In the genomic region with DNA sequence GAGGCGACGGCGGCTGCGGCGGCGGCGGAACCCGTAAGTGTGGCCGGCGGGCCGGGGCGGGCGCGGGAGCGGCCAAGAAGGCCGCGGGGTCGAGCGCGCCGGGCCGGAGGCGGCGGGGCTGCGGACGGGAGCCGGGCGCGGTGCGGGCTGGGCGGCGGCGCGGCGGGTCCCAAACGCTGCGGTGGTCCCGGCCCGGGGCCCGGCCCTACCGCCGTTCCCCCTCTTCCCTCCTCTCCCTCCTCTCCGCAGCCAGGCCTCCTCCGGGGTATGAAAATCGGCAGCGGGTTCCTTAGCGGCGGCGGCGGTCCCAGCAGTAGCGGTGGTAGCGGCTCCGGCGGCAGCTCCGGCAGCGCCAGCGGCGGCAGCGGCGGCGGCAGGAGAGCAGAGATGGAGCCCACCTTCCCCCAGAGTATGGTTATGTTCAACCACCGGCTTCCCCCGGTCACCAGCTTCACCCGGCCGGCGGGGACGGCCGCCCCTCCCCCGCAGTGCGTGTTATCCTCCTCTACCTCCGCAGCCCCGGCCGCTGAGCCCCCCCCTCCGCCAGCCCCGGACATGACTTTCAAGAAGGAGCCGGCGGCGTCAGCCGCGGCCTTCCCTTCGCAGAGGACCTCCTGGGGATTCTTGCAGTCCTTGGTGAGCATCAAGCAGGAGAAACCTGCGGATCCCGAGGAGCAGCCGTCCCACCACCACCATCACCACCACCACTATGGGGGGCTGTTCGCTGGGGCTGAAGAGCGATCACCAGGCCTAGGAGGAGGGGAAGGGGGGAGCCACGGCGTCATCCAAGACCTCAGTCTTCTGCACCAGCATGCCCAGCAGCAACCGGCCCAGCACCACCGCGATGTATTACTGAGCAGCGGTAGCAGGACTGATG, we compare ENCODE assay signal across 8 mouse cellular contexts. TPM values are rescaled to one million over a fixed set of nuclear protein-coding genes. Genes with fewer than 3 reads are reported as not detected.
A peak's percentile ranks its signal among the peaks of the same experiment; 100 is the strongest.
DNase-seq lines count a peak whose midpoint lies in the region; ATAC-seq and TF ChIP-seq lines count a peak whose summit lies in the region.

No protein-coding gene starts in this region.

- ATAC-seq in embryonic facial prominence, embryonic 13.5 days (ENCODE audit: insufficient number of reproducible peaks, insufficient read depth, low FRiP score, low TSS enrichment, low read depth) = peak; percentile 62
- peak; percentile 75 for ATAC-seq in midbrain, embryonic 16.5 days
- ATAC-seq in stomach, embryonic 16.5 days (ENCODE audit: insufficient read depth, low FRiP score) = peak; percentile 51

- no peak for TF ChIP-seq CTCF in heart, adult 2 months (IDR thresholded peaks at IDR 0.05)

- peak overlapping the region; percentile 97 for H3K9ac ChIP-seq in embryonic facial prominence, embryonic 13.5 days
- H3K9ac ChIP-seq in heart, adult 2 months (ENCODE audit: low read depth, low read length) = peak overlapping the region; percentile 93
- peak overlapping the region; percentile 95 for H3K9ac ChIP-seq in midbrain, embryonic 16.5 days (ENCODE audit: low read depth, low read length)
- H3K9ac ChIP-seq in stomach, embryonic 16.5 days (ENCODE audit: low read length) = peak overlapping the region; percentile 96

- peak overlapping the region; percentile 90 for H3K4me3 ChIP-seq in embryonic facial prominence, embryonic 13.5 days
- H3K4me3 ChIP-seq in heart, adult 2 months = peak overlapping the region; percentile 71
- H3K4me3 ChIP-seq in midbrain, embryonic 16.5 days (ENCODE audit: low read depth, low read length) = peak overlapping the region; percentile 93
- peak overlapping the region; percentile 91 for H3K4me3 ChIP-seq in stomach, embryonic 16.5 days (replicated peaks; ENCODE audit: low read length)

- peaks cover 26% of the 10 kb centered on the region for H3K36me3 ChIP-seq in embryonic facial prominence, embryonic 13.5 days
- H3K36me3 ChIP-seq in heart, adult 2 months (ENCODE audit: control insufficient read depth, insufficient read depth, low read length) = peaks cover 31% of the 10 kb centered on the region
- peaks cover 18% of the 10 kb centered on the region for H3K36me3 ChIP-seq in midbrain, embryonic 16.5 days (ENCODE audit: control insufficient read depth, insufficient read depth, low read length)
- H3K36me3 ChIP-seq in stomach, embryonic 16.5 days (ENCODE audit: control insufficient read depth, insufficient read depth, low read length) = peaks cover 7% of the 10 kb centered on the region; the same call in 1 of the 2 replicates

- H3K79me2 ChIP-seq in heart, adult 2 months (replicated peaks; ENCODE audit: control insufficient read depth, insufficient read depth, low read length) = peaks cover 3% of the 10 kb centered on the region; the same call in 1 of the 2 replicates

- no peaks in the 10 kb centered on the region for H3K9me3 ChIP-seq in embryonic facial prominence, embryonic 13.5 days
- no peaks in the 10 kb centered on the region for H3K9me3 ChIP-seq in midbrain, embryonic 16.5 days (replicated peaks; ENCODE audit: control insufficient read depth, low read length, poor library complexity, severe bottlenecking)
- no peaks in the 10 kb centered on the region for H3K9me3 ChIP-seq in stomach, embryonic 16.5 days (replicated peaks; ENCODE audit: control insufficient read depth, low read length)

- no peak for TF ChIP-seq POLR2A in heart, adult 2 months (IDR thresholded peaks at IDR 0.05; ENCODE audit: insufficient read depth, low read depth, low read length)

- DNase-seq in 416B (ENCODE audit: low read depth) (peak; percentile 48), liver (peak; percentile 57)
- DNase-seq in adrenal gland, postnatal 36 days = peak; percentile 59 to 73
- peak; percentile 63 to 73 for DNase-seq in heart, adult 2 months
- peak; percentile 14 to 33 for DNase-seq in kidney, adult 8-10 months

- intact Hi-C loops in heart, adult 2 months (cut with DNase I) = loop anchor here (2.0 kb wide), 1 partner anchor 102 kb away; no protein-coding TSS in a partner anchor

- peaks cover 29% of the 10 kb centered on the region for H3K4me1 ChIP-seq in embryonic facial prominence, embryonic 13.5 days
- H3K4me1 ChIP-seq in heart, adult 2 months (ENCODE audit: control insufficient read depth, insufficient read depth, low read length) = peaks cover 13% of the 10 kb centered on the region
- peaks cover 36% of the 10 kb centered on the region for H3K4me1 ChIP-seq in midbrain, embryonic 16.5 days (ENCODE audit: control insufficient read depth, insufficient read depth, low read length)
- peaks cover 25% of the 10 kb centered on the region for H3K4me1 ChIP-seq in stomach, embryonic 16.5 days (ENCODE audit: control insufficient read depth, insufficient read depth, low read length)

- H3K4me2 ChIP-seq in embryonic facial prominence, embryonic 13.5 days = peak overlapping the region; percentile 83
- peak overlapping the region; percentile 91 for H3K4me2 ChIP-seq in midbrain, embryonic 16.5 days (ENCODE audit: low read length)
- H3K4me2 ChIP-seq in stomach, embryonic 16.5 days (ENCODE audit: low read depth, low read length) = peak overlapping the region; percentile 87

- no peak for TF ChIP-seq EP300 in heart, adult 2 months (IDR thresholded peaks at IDR 0.05; ENCODE audit: insufficient read depth, low read depth, low read length)

- 1% methylated on average over 74 of the region's 92 CpGs for WGBS in embryonic facial prominence, embryonic 13.5 days
- 2% methylated on average over 87 of the region's 92 CpGs for WGBS in heart, adult 2 months
- 2% methylated on average over 66 of the region's 92 CpGs for WGBS in midbrain, embryonic 16.5 days
- WGBS in stomach, embryonic 16.5 days = under 1% methylated on average over 69 of the region's 92 CpGs

- peak overlapping the region; percentile 90 for H3K27ac ChIP-seq in embryonic facial prominence, embryonic 13.5 days
- H3K27ac ChIP-seq in heart, adult 2 months = peak overlapping the region; percentile 80
- H3K27ac ChIP-seq in midbrain, embryonic 16.5 days (ENCODE audit: low read length) = peak overlapping the region; percentile 97
- H3K27ac ChIP-seq in stomach, embryonic 16.5 days (ENCODE audit: low read length) = peak overlapping the region; percentile 93

- no peaks in the 10 kb centered on the region for H3K27me3 ChIP-seq in embryonic facial prominence, embryonic 13.5 days
- H3K27me3 ChIP-seq in heart, adult 2 months (ENCODE audit: control insufficient read depth, insufficient read depth, low read length) = no peaks in the 10 kb centered on the region
- no peaks in the 10 kb centered on the region for H3K27me3 ChIP-seq in midbrain, embryonic 16.5 days (ENCODE audit: control insufficient read depth, insufficient read depth, low read depth, low read length)
- no peaks in the 10 kb centered on the region for H3K27me3 ChIP-seq in stomach, embryonic 16.5 days (ENCODE audit: control insufficient read depth, insufficient read depth, low read length)

RNA-seq across cellular contexts. Expression of a gene that starts 0.6 kb away (rescaled TPM):
- total RNA-seq in adrenal gland, postnatal 36 days (2021) = 10 to 100 TPM; 15.6 to 19.3 TPM
- polyA plus RNA-seq in embryonic facial prominence, embryonic 13.5 days (2015; fragmentation: Nextera tagmentation; extraction: Ambion mirVana) = 25.6 and 26.8 TPM in 2 replicates
- total RNA-seq in heart, adult 2 months (2021) = 10 to 100 TPM in 1 of 2 experiments, 1 to 10 TPM in 1; 9.9 to 10.1 TPM
- polyA plus RNA-seq in heart, adult 2 months (2012; rRNA removed) = 2.1 and 3.2 TPM in 2 replicates
- 20.8 and 24.5 TPM in 2 replicates for polyA plus RNA-seq in midbrain, embryonic 16.5 days (2015; fragmentation: Nextera tagmentation; extraction: Ambion mirVana)
- 11.9 and 13.6 TPM in 2 replicates for polyA plus RNA-seq in stomach, embryonic 16.5 days (2015; fragmentation: Nextera tagmentation; extraction: Ambion mirVana)

Comparison
In these comparisons a context has a peak if more than half of its experiments do, and no peak if none do; other contexts are left out.
1. Peak in every context shown above with its lines: DNase-seq, ATAC-seq, H3K4me3 ChIP-seq and H3K27ac ChIP-seq.